Mouse (Mus musculus): ENCODE measurements at regions not wholly inside any gene's neighbourhood (a gene's known extent, or its start where the extent isn't known, plus 50 kb on each side); places are given as distances from the start of the nearest gene placed in this dataset.

DNA sequence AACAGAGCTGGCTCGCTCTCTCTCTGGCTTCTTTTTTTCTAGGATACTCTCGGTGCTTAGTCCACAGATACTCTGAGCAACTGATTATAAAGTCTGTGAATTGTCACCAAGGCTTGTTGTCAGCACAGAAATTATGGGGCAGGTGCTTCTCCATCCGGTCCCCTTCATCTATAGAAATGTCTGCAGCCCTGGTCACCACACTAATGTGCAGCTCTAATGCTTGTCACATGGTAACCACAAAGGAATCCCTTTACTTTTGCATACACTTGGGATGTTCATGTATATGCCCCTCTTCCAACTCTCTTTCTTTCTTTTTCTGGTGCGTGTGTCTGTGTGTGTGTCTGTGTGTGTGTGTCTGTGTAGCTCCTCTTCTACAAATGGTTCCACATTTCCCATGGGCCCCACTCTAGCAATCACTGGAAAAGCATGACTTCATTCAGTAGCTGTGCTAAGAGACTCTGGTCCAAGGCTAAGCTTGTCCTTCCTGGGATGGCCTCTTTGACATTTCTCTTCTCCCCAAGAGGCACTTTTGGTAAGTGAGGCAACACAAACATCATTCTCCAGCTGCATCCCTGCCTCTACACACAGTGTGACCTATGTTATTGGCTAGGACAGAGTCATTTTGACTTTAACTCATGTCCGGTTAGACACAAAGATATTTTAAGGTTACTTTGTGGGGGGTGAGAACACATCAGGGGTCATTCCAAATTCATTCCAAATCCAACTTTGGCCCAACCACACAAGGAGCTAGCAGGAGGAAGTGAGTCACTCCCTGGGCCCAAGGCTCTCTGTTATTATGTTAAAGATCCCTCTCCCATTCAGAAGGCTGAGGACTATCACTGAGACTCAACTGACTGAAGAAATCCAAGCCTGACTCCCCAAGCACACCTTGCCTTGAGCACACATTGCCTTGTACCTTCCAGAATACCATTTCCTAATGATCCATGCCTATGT, 705.4 kb downstream of the Inhba start:
- Histone ChIP-seq H3K4me1 (replicated peaks) (no peaks in the 10 kb centered on the region), H3K36me3 (no peaks in the 10 kb centered on the region), H3K9ac (no peak overlapping the region), H3K27ac (no peak overlapping the region), H3K9me3 (replicated peaks) (no peaks in the 10 kb centered on the region), H3K4me3 (replicated peaks) (no peak overlapping the region), H3K27me3 (no peaks in the 10 kb centered on the region), H3K4me2 (no peak overlapping the region)
- 55% methylated on average over 5 of the region's 5 CpGs for WGBS (ENCODE audit: insufficient replicate concordance)
- DNase-seq (no peak), ATAC-seq (ENCODE audit: low read depth) (no peak)

DNA sequence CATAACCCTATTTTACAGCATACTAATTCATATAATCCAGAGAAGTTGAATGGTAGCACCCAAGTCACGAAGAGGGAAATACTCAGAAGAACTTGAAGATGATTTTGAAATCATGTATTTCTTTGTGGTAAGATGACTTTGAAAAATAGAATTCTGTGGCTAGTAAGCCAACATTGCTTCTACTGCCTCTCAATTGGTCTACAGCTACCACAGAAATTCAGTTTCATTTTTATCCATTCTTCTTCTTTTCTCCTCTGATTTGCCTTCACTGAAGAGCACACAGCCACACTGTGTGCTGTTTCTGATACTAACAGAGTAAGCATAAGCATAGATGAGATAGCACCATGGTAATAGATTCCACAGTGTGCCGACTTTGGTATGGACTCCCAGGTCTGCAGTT, 708.4 kb downstream of the Inhba start:
- ATAC-seq (ENCODE audit: low read depth) (no peak), DNase-seq (no peak)
- Histone ChIP-seq H3K36me3 (no peaks in the 10 kb centered on the region), H3K4me1 (replicated peaks) (no peaks in the 10 kb centered on the region), H3K4me2 (no peak overlapping the region), H3K27me3 (no peaks in the 10 kb centered on the region), H3K4me3 (replicated peaks) (no peak overlapping the region), H3K27ac (no peak overlapping the region), H3K9ac (no peak overlapping the region), H3K9me3 (replicated peaks) (no peaks in the 10 kb centered on the region)
- WGBS (ENCODE audit: insufficient replicate concordance), result 56% methylated on average over 2 of the region's 2 CpGs

DNA sequence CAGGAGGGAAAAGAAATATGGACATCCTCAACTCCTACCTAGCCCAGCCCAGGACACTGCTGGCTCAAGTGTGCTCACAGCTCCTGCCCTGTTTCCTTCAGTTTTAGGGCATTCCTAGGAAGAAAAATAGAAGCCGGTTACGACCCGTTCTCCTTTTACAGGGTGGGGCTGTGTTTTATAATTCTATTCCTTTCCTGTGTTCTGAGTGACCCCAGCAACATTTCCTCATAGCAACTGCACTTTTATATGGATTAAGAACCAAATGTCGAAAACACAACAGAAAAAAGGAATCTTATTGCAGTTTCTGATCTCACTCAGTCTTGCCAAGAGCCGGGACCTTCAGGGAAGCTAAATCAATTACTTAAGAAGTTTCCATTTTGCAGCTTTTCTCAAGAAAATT, 713.7 kb downstream of the Inhba start:
- Histone ChIP-seq H3K9me3 (replicated peaks) (no peaks in the 10 kb centered on the region), H3K4me3 (replicated peaks) (no peak overlapping the region), H3K4me2 (no peak overlapping the region), H3K9ac (no peak overlapping the region), H3K36me3 (no peaks in the 10 kb centered on the region), H3K4me1 (replicated peaks) (no peaks in the 10 kb centered on the region), H3K27ac (no peak overlapping the region), H3K27me3 (no peaks in the 10 kb centered on the region)
- WGBS (ENCODE audit: insufficient replicate concordance), result 71% methylated on average over 5 of the region's 5 CpGs
- ATAC-seq (ENCODE audit: low read depth) (no peak), DNase-seq (no peak)

DNA sequence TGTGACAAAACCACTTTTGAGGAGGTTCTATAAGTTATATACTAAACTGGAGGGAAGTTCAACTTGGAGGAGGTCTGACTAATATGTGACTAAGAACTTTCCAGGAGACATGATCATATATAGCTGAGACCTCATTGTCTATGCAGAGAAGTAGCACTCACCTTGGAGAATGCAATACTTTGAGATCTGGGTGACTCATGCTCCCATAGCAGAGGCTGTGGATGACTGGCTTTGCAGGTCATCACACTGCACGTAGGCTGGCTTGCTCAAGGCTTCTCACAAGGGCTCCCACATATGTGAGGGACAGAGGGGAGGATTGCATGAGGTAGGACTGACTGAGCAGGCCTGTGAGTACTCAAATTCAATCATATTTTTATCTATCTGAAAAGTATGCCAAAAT, 726.7 kb downstream of the Inhba start:
- Histone ChIP-seq H3K4me1 (replicated peaks) (no peaks in the 10 kb centered on the region), H3K27ac (no peak overlapping the region), H3K27me3 (no peaks in the 10 kb centered on the region), H3K36me3 (no peaks in the 10 kb centered on the region), H3K9me3 (replicated peaks) (no peaks in the 10 kb centered on the region), H3K9ac (no peak overlapping the region), H3K4me2 (no peak overlapping the region), H3K4me3 (replicated peaks) (no peak overlapping the region)
- ATAC-seq (ENCODE audit: low read depth), result no peak
- 44% methylated on average over 1 of the region's 1 CpGs for WGBS (ENCODE audit: insufficient replicate concordance)
- no peak for DNase-seq

DNA sequence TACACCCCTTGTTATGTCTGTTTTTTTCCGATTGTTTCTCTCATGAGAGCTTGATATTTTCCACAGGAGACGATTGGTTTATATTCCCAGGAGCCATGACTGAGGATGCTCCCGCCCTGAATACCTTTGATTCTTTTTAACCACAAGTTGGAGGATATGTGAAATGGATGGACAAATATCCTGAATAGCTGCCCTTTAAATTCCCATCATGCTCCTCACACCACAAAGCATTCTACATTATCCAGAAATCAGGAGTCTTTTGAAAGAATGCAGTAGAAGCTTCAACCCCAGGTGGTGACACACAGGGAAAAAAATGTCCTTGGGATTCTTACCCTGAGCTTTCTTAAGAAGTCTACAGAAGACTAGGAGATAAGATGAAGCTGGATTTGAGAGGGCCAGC, 727.9 kb downstream of the Inhba start:
- 56% methylated on average over 3 of the region's 3 CpGs for WGBS (ENCODE audit: insufficient replicate concordance)
- Histone ChIP-seq H3K27me3 (no peaks in the 10 kb centered on the region), H3K4me3 (replicated peaks) (no peak overlapping the region), H3K27ac (no peak overlapping the region), H3K9me3 (replicated peaks) (no peaks in the 10 kb centered on the region), H3K36me3 (no peaks in the 10 kb centered on the region), H3K9ac (no peak overlapping the region), H3K4me2 (no peak overlapping the region), H3K4me1 (replicated peaks) (no peaks in the 10 kb centered on the region)
- ATAC-seq (ENCODE audit: low read depth) (no peak), DNase-seq (no peak)

DNA sequence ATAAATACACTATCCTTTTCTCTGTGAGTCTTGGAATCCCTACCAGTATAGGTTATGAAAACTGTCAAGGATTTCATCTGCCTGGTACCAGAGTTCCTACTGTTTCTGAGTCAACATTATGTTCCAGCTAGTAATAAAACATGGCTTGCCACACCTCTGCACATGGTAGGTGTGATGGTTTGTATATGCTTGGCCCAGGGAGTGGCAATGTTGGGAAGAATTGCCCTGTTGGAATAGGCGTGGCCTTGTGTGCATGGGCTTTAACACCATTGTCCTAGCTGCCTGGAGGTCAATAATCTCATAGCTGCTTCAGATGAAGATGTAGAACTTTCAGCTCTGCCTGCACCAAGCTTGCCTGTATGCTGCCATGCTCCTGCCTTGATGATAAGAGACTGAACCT, 732.6 kb downstream of the Inhba start:
- no peak overlapping the region for H3K4me2 ChIP-seq
- no peak overlapping the region for H3K9ac ChIP-seq
- 56% methylated on average over 1 of the region's 1 CpGs for WGBS (ENCODE audit: insufficient replicate concordance)
- DNase-seq, result no peak
- no peak for ATAC-seq (ENCODE audit: low read depth)
- no peaks in the 10 kb centered on the region for H3K9me3 ChIP-seq (replicated peaks)
- no peak overlapping the region for H3K27ac ChIP-seq
- H3K27me3 ChIP-seq, result no peaks in the 10 kb centered on the region
- H3K4me1 ChIP-seq (replicated peaks), result no peaks in the 10 kb centered on the region
- H3K36me3 ChIP-seq, result no peaks in the 10 kb centered on the region
- H3K4me3 ChIP-seq (replicated peaks), result no peak overlapping the region

DNA sequence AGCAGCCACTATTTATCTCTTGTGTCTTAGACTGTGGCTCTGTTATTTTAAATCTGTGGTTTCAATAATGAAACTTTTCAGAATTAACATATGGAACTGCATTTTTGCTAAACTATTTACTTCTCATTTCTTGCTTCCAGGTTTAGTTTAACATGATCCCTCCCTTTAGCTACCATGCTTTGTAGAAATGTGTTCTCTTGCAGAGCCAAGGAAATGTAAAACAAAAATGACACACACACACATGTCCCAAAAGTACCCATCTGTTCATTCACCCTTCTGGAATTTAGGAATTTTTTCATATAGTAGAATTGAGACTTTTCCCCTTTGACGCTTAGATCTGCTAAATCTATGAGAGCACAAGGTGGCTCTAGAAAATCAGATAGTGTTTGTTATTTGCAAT, 734.0 kb downstream of the Inhba start:
- ATAC-seq (ENCODE audit: low read depth), result no peak
- no peak overlapping the region for H3K4me3 ChIP-seq (replicated peaks)
- no peaks in the 10 kb centered on the region for H3K4me1 ChIP-seq (replicated peaks)
- H3K27me3 ChIP-seq, result no peaks in the 10 kb centered on the region
- H3K9me3 ChIP-seq (replicated peaks), result no peaks in the 10 kb centered on the region
- DNase-seq, result no peak
- H3K27ac ChIP-seq, result no peak overlapping the region
- no peak overlapping the region for H3K9ac ChIP-seq
- 69% methylated on average over 1 of the region's 1 CpGs for WGBS (ENCODE audit: insufficient replicate concordance)
- H3K4me2 ChIP-seq, result no peak overlapping the region
- H3K36me3 ChIP-seq, result no peaks in the 10 kb centered on the region

DNA sequence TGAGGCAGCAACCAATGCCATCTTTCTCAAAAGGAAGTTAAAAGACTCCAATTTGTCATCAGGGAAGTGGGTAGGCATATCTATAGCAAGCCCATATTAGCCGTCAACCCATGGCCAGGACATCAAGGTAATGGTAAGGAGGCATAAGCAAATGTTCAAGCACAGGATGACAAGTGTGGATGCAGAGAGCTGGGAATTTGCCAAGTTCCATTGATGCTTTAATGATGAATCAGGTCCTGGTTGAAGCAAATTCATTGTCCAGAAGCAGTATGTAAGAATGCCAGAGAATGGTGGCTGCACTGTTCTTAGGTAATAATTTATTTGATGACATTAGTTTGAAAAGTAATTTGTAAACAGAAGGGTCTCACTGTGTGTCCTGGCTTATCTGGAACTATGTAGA, 734.8 kb downstream of the Inhba start:
- no peak overlapping the region for H3K4me2 ChIP-seq
- no peaks in the 10 kb centered on the region for H3K4me1 ChIP-seq (replicated peaks)
- H3K27me3 ChIP-seq, result no peaks in the 10 kb centered on the region
- H3K36me3 ChIP-seq, result no peaks in the 10 kb centered on the region
- WGBS (ENCODE audit: insufficient replicate concordance), result 60% methylated on average over 1 of the region's 1 CpGs
- no peaks in the 10 kb centered on the region for H3K9me3 ChIP-seq (replicated peaks)
- no peak overlapping the region for H3K9ac ChIP-seq
- DNase-seq, result no peak
- no peak overlapping the region for H3K27ac ChIP-seq
- H3K4me3 ChIP-seq (replicated peaks), result no peak overlapping the region
- ATAC-seq (ENCODE audit: low read depth), result no peak

DNA sequence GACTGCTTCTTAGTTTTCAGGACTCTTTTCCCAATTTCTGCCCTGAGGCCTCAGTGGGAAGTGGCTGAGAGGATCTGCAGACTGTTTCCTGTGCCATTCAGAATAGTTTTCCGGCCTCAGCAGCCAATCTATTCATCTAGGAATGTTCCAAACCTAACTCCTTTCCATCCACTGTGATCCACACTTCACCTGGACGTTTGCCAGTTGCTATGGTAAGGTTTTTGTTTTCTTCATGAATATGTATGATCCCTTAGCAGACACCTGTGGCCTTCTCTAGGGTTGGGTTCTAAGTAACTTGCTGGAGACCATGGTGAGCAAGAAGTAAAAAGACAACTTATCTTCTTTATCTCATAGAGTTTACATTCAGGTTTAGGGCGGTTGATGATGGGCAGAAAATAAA, 744.6 kb downstream of the Inhba start:
- Histone ChIP-seq H3K9me3 (replicated peaks) (no peaks in the 10 kb centered on the region), H3K4me2 (no peak overlapping the region), H3K4me1 (replicated peaks) (no peaks in the 10 kb centered on the region), H3K27me3 (no peaks in the 10 kb centered on the region), H3K9ac (no peak overlapping the region), H3K27ac (no peak overlapping the region), H3K4me3 (replicated peaks) (no peak overlapping the region), H3K36me3 (no peaks in the 10 kb centered on the region)
- ATAC-seq (ENCODE audit: low read depth) (no peak), DNase-seq (no peak)
- 41% methylated on average over 3 of the region's 3 CpGs for WGBS (ENCODE audit: insufficient replicate concordance)

DNA sequence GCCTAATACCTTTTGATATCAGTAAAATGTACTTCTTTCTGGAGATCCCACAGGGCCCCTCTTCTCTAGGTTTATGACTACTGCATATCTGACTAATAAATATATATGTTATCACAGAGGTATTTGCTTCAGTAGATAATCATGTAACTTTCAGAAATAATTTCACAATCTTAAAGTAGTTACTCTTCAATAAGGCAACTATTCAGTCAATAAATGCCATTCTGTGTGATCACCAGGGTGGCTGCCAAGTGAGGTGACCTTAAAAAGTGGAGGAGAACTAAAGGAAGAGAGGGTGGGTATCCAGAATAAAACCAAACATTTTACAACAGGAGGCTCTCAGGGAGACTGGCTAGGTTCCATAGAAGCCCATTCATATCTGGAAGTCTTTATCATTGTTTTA, 748.4 kb downstream of the Inhba start:
- ATAC-seq (ENCODE audit: low read depth) (no peak), DNase-seq (no peak)
- no peak overlapping the region for H3K4me2 ChIP-seq

DNA sequence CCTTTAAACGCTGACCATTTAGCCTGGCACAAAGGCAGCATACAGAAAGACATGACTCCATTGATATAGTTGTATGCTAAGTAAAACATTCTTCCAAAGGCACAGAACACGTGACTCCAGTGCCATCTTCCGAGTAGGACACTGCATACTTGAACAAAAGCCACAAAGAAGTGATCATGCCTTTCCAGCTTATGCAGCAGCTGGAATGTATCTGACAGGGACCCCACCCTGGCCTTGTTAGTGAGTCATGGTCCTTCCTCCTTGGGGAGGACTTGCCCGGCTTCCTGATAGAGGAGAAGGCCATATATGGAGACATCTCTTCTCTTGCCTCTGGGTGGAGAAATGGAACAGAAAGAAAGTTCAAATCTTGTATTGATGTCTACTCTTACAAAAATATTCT, 749.8 kb downstream of the Inhba start:
- Histone ChIP-seq H3K36me3 (no peaks in the 10 kb centered on the region), H3K4me3 (replicated peaks) (no peak overlapping the region), H3K9ac (no peak overlapping the region), H3K27ac (no peak overlapping the region), H3K4me1 (replicated peaks) (no peaks in the 10 kb centered on the region), H3K4me2 (no peak overlapping the region), H3K27me3 (no peaks in the 10 kb centered on the region), H3K9me3 (replicated peaks) (no peaks in the 10 kb centered on the region)
- ATAC-seq (ENCODE audit: low read depth), result no peak
- WGBS (ENCODE audit: insufficient replicate concordance), result 56% methylated on average over 4 of the region's 4 CpGs
- no peak for DNase-seq

More for the DNA sequence above, 748.4 kb downstream of the Inhba start:
- Histone ChIP-seq H3K9ac (no peak overlapping the region), H3K4me3 (replicated peaks) (no peak overlapping the region), H3K9me3 (replicated peaks) (no peaks in the 10 kb centered on the region), H3K4me1 (replicated peaks) (no peaks in the 10 kb centered on the region), H3K36me3 (no peaks in the 10 kb centered on the region), H3K27me3 (no peaks in the 10 kb centered on the region), H3K27ac (no peak overlapping the region)

DNA sequence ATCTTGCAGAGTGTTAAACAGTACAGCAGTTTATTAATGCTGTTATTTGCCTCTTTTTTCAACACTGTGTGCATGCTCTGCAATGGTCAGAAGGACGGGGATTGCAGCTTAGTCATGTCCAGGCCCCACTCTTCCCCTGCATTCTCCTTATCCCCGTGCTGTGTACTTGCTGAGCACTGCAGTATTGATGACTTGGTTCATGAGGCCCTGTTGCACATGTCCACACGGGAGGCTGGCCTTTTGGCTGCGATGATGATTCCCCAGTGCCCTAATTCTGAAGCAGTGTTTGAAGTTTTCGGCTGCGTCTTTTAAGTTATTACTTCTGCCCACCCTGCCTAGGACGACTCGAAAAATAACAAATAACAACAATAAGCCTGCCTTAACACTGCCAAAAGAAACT, 750.7 kb downstream of the Inhba start:
- H3K27ac ChIP-seq, result no peak overlapping the region
- no peak overlapping the region for H3K9ac ChIP-seq
- H3K9me3 ChIP-seq (replicated peaks), result no peaks in the 10 kb centered on the region
- no peaks in the 10 kb centered on the region for H3K36me3 ChIP-seq
- DNase-seq (no peak), ATAC-seq (ENCODE audit: low read depth) (no peak)
- H3K4me3 ChIP-seq (replicated peaks), result no peak overlapping the region
- H3K4me1 ChIP-seq (replicated peaks), result no peaks in the 10 kb centered on the region
- 70% methylated on average over 8 of the region's 8 CpGs for WGBS (ENCODE audit: insufficient replicate concordance)
- no peaks in the 10 kb centered on the region for H3K27me3 ChIP-seq
- no peak overlapping the region for H3K4me2 ChIP-seq

All from liver, embryonic 13.5 days (tissue).